Mouse (Mus musculus): ENCODE results near the gene Ncoa3. TPM values are rescaled to one million over a fixed set of nuclear protein-coding genes. Genes with fewer than 3 reads are reported as not detected.

The Ncoa3 gene
- polyA plus RNA-seq, 1 experiment from 2014 or later: 22.4 TPM

GRCm38 (mm10) chr2:166045006-166045405 lies 52.6 kb downstream of the Ncoa3 start:
- Histone ChIP-seq H3K9ac (ENCODE audit: low read length) (no peak overlapping the region), H3K4me2 (ENCODE audit: low read depth) (no peak overlapping the region), H3K27me3 (ENCODE audit: control insufficient read depth, insufficient read depth, low read length) (no peaks in the 10 kb centered on the region), H3K27ac (ENCODE audit: low read depth, low read length) (no peak overlapping the region), H3K36me3 (ENCODE audit: control insufficient read depth, insufficient read depth, low read length) (peaks cover 2% of the 10 kb centered on the region; the same call in 1 of the 2 replicates), H3K4me3 (ENCODE audit: low read depth, low read length) (no peak overlapping the region), H3K9me3 (ENCODE audit: control insufficient read depth, low read length) (no peaks in the 10 kb centered on the region), H3K4me1 (ENCODE audit: control insufficient read depth, insufficient read depth, low read length) (no peaks in the 10 kb centered on the region)
- 84% methylated on average over 2 of the region's 2 CpGs for WGBS
- ATAC-seq (ENCODE audit: insufficient read depth, low FRiP score, low TSS enrichment) (no peak), DNase-seq (ENCODE audit: low spot score) (no peak)

- no peaks in the 10 kb centered on the region for H3K27me3 ChIP-seq (ENCODE audit: control insufficient read depth, insufficient read depth, low read length)
- no peak overlapping the region for H3K4me3 ChIP-seq (ENCODE audit: low read depth, low read length)
- WGBS: 84% methylated on average over 10 of the region's 10 CpGs
- peaks cover 2% of the 10 kb centered on the region; the same call in 1 of the 2 replicates for H3K36me3 ChIP-seq (ENCODE audit: control insufficient read depth, insufficient read depth, low read length)
- H3K4me1 ChIP-seq (ENCODE audit: control insufficient read depth, insufficient read depth, low read length): no peaks in the 10 kb centered on the region
- H3K9me3 ChIP-seq (ENCODE audit: control insufficient read depth, low read length): no peaks in the 10 kb centered on the region
- no peak overlapping the region for H3K9ac ChIP-seq (ENCODE audit: low read length)
- H3K4me2 ChIP-seq (ENCODE audit: low read depth): no peak overlapping the region
- DNase-seq (ENCODE audit: low spot score): peak; percentile 33
- ATAC-seq (ENCODE audit: insufficient read depth, low FRiP score, low TSS enrichment): no peak
- H3K27ac ChIP-seq (ENCODE audit: low read depth, low read length): no peak overlapping the region
Observed at GRCm38 (mm10) chr2:166045549-166046501, 53.4 kb downstream of the Ncoa3 start.

- no peak overlapping the region for H3K4me3 ChIP-seq (ENCODE audit: low read depth, low read length)
- no peak overlapping the region for H3K27ac ChIP-seq (ENCODE audit: low read depth, low read length)
- no peaks in the 10 kb centered on the region for H3K4me1 ChIP-seq (ENCODE audit: control insufficient read depth, insufficient read depth, low read length)
- ATAC-seq (ENCODE audit: insufficient read depth, low FRiP score, low TSS enrichment): no peak
- H3K27me3 ChIP-seq (ENCODE audit: control insufficient read depth, insufficient read depth, low read length): no peaks in the 10 kb centered on the region
- no peak for DNase-seq (ENCODE audit: low spot score)
- H3K9ac ChIP-seq (ENCODE audit: low read length): no peak overlapping the region
- H3K9me3 ChIP-seq (ENCODE audit: control insufficient read depth, low read length): no peaks in the 10 kb centered on the region
- H3K36me3 ChIP-seq (ENCODE audit: control insufficient read depth, insufficient read depth, low read length): peaks cover 8% of the 10 kb centered on the region
- no peak overlapping the region for H3K4me2 ChIP-seq (ENCODE audit: low read depth)
- WGBS: 93% methylated on average over 4 of the region's 4 CpGs
Observed at GRCm38 (mm10) chr2:166047931-166048330, 55.5 kb downstream of the Ncoa3 start.

GRCm38 (mm10) chr2:166048852-166049251 lies 56.4 kb downstream of the Ncoa3 start:
- WGBS: 94% methylated on average over 7 of the region's 7 CpGs
- Histone ChIP-seq H3K4me2 (ENCODE audit: low read depth) (no peak overlapping the region), H3K36me3 (ENCODE audit: control insufficient read depth, insufficient read depth, low read length) (peaks cover 8% of the 10 kb centered on the region)

GRCm38 (mm10) chr2:166051421-166051820 lies 59.0 kb downstream of the Ncoa3 start:
- H3K36me3 ChIP-seq (ENCODE audit: control insufficient read depth, insufficient read depth, low read length): peaks cover 13% of the 10 kb centered on the region
- ATAC-seq (ENCODE audit: insufficient read depth, low FRiP score, low TSS enrichment): no peak

More at GRCm38 (mm10) chr2:166048852-166049251, 56.4 kb downstream of the Ncoa3 start:
- no peak overlapping the region for H3K9ac ChIP-seq (ENCODE audit: low read length)
- H3K27me3 ChIP-seq (ENCODE audit: control insufficient read depth, insufficient read depth, low read length): no peaks in the 10 kb centered on the region
- H3K9me3 ChIP-seq (ENCODE audit: control insufficient read depth, low read length): no peaks in the 10 kb centered on the region
- ATAC-seq (ENCODE audit: insufficient read depth, low FRiP score, low TSS enrichment): no peak
- DNase-seq (ENCODE audit: low spot score): no peak
- H3K4me3 ChIP-seq (ENCODE audit: low read depth, low read length): no peak overlapping the region
- no peak overlapping the region for H3K27ac ChIP-seq (ENCODE audit: low read depth, low read length)
- H3K4me1 ChIP-seq (ENCODE audit: control insufficient read depth, insufficient read depth, low read length): no peaks in the 10 kb centered on the region

GRCm38 (mm10) chr2:166051966-166052365 lies 59.5 kb downstream of the Ncoa3 start:
- Histone ChIP-seq H3K4me3 (ENCODE audit: low read depth, low read length) (no peak overlapping the region), H3K9ac (ENCODE audit: low read length) (no peak overlapping the region), H3K9me3 (ENCODE audit: control insufficient read depth, low read length) (no peaks in the 10 kb centered on the region), H3K36me3 (ENCODE audit: control insufficient read depth, insufficient read depth, low read length) (peaks cover 13% of the 10 kb centered on the region), H3K4me2 (ENCODE audit: low read depth) (no peak overlapping the region), H3K27me3 (ENCODE audit: control insufficient read depth, insufficient read depth, low read length) (no peaks in the 10 kb centered on the region), H3K4me1 (ENCODE audit: control insufficient read depth, insufficient read depth, low read length) (no peaks in the 10 kb centered on the region), H3K27ac (ENCODE audit: low read depth, low read length) (no peak overlapping the region)
- 94% methylated on average over 7 of the region's 7 CpGs for WGBS
- ATAC-seq (ENCODE audit: insufficient read depth, low FRiP score, low TSS enrichment): no peak
- no peak for DNase-seq (ENCODE audit: low spot score)

More at GRCm38 (mm10) chr2:166051421-166051820, 59.0 kb downstream of the Ncoa3 start:
- 92% methylated on average over 17 of the region's 17 CpGs for WGBS
- H3K9me3 ChIP-seq (ENCODE audit: control insufficient read depth, low read length): no peaks in the 10 kb centered on the region
- H3K9ac ChIP-seq (ENCODE audit: low read length): no peak overlapping the region
- H3K27me3 ChIP-seq (ENCODE audit: control insufficient read depth, insufficient read depth, low read length): no peaks in the 10 kb centered on the region
- H3K27ac ChIP-seq (ENCODE audit: low read depth, low read length): no peak overlapping the region
- DNase-seq (ENCODE audit: low spot score): no peak
- H3K4me2 ChIP-seq (ENCODE audit: low read depth): no peak overlapping the region
- no peaks in the 10 kb centered on the region for H3K4me1 ChIP-seq (ENCODE audit: control insufficient read depth, insufficient read depth, low read length)
- no peak overlapping the region for H3K4me3 ChIP-seq (ENCODE audit: low read depth, low read length)

GRCm38 (mm10) chr2:166054002-166054539 lies 61.6 kb downstream of the Ncoa3 start:
- ATAC-seq (ENCODE audit: insufficient read depth, low FRiP score, low TSS enrichment) (no peak), DNase-seq (ENCODE audit: low spot score) (no peak)
- no peaks in the 10 kb centered on the region for H3K27me3 ChIP-seq (ENCODE audit: control insufficient read depth, insufficient read depth, low read length)
- no peaks in the 10 kb centered on the region for H3K9me3 ChIP-seq (ENCODE audit: control insufficient read depth, low read length)
- no peak overlapping the region for H3K4me3 ChIP-seq (ENCODE audit: low read depth, low read length)
- 94% methylated on average over 14 of the region's 14 CpGs for WGBS
- no peak overlapping the region for H3K9ac ChIP-seq (ENCODE audit: low read length)
- H3K4me1 ChIP-seq (ENCODE audit: control insufficient read depth, insufficient read depth, low read length): no peaks in the 10 kb centered on the region
- H3K36me3 ChIP-seq (ENCODE audit: control insufficient read depth, insufficient read depth, low read length): peaks cover 15% of the 10 kb centered on the region
- H3K27ac ChIP-seq (ENCODE audit: low read depth, low read length): no peak overlapping the region
- no peak overlapping the region for H3K4me2 ChIP-seq (ENCODE audit: low read depth)

GRCm38 (mm10) chr2:166059684-166060423 lies 67.4 kb downstream of the Ncoa3 start:
- no peaks in the 10 kb centered on the region for H3K9me3 ChIP-seq (ENCODE audit: control insufficient read depth, low read length)
- H3K27me3 ChIP-seq (ENCODE audit: control insufficient read depth, insufficient read depth, low read length): no peaks in the 10 kb centered on the region
- H3K36me3 ChIP-seq (ENCODE audit: control insufficient read depth, insufficient read depth, low read length): peaks cover 15% of the 10 kb centered on the region
- no peaks in the 10 kb centered on the region for H3K4me1 ChIP-seq (ENCODE audit: control insufficient read depth, insufficient read depth, low read length)
- ATAC-seq (ENCODE audit: insufficient read depth, low FRiP score, low TSS enrichment) (no peak), DNase-seq (ENCODE audit: low spot score) (no peak)
- no peak overlapping the region for H3K4me2 ChIP-seq (ENCODE audit: low read depth)
- no peak overlapping the region for H3K4me3 ChIP-seq (ENCODE audit: low read depth, low read length)
- WGBS: 72% methylated on average over 7 of the region's 7 CpGs
- H3K9ac ChIP-seq (ENCODE audit: low read length): no peak overlapping the region
- no peak overlapping the region for H3K27ac ChIP-seq (ENCODE audit: low read depth, low read length)

All from neural tube, embryonic 11.5 days (tissue).